Mouse (Mus musculus) embryonic facial prominence, embryonic 15.5 days (tissue): Measurements from ENCODE around the gene Zfp945. TPM values are rescaled to one million over a fixed set of nuclear protein-coding genes. Genes with fewer than 3 reads are reported as not detected.
"Not testable (repeated sequence)": the region's sequence is repeated elsewhere in the genome, so short reads cannot be mapped to it uniquely, and the experiment has no call there.

Experiments used
- ATAC-seq: fragments of 200-750 bp; cut with Nextera tagmentation; 2 replicates; pipeline ENCODE4 v1.8.0; 2017; ENCODE audit warnings: low read depth, moderate TSS enrichment; ENCODE audit not compliant: insufficient number of reproducible peaks, low FRiP score, low TSS enrichment
- H3K27ac ChIP-seq: fragments of 300-500 bp; sonication (generic); replicated peaks from 2 replicates; pipeline ENCODE4 v1.5.1; 2015; ENCODE audit warnings: mild to moderate bottlenecking, inconsistent platforms
- H3K27me3 ChIP-seq: fragments of 300-500 bp; sonication (generic); 2 replicates; pipeline ENCODE4 v1.6.1; 2015; ENCODE audit warnings: inconsistent platforms
- H3K36me3 ChIP-seq: fragments of 300-500 bp; sonication (generic); 2 replicates; pipeline ENCODE4 v1.6.1; 2015; ENCODE audit warnings: mild to moderate bottlenecking, inconsistent platforms
- H3K4me1 ChIP-seq: fragments of 300-500 bp; sonication (generic); 2 replicates; pipeline ENCODE4 v1.6.1; 2015; ENCODE audit warnings: inconsistent platforms
- H3K4me2 ChIP-seq: fragments of 300-500 bp; sonication (generic); replicated peaks from 2 replicates; pipeline ENCODE4 v1.6.1; 2015; ENCODE audit warnings: mild to moderate bottlenecking, inconsistent platforms
- H3K4me3 ChIP-seq: fragments of 300-500 bp; sonication (generic); replicated peaks from 2 replicates; pipeline ENCODE4 v1.5.1; 2015; ENCODE audit warnings: mild to moderate bottlenecking, inconsistent platforms
- H3K9ac ChIP-seq: fragments of 300-500 bp; sonication (generic); 2 replicates; pipeline ENCODE4 v1.6.1; 2015; ENCODE audit warnings: inconsistent platforms
- H3K9me3 ChIP-seq: fragments of 300-500 bp; sonication (generic); replicated peaks from 2 replicates; pipeline ENCODE4 v1.6.1; 2016; ENCODE audit warnings: inconsistent platforms
- WGBS: fragments of 180-500 bp; shearing (Covaris S2); methylation state at CpG from one replicate; pipeline ENCODE4 v1.1.7; 2015; 5-methylcytosine and 5-hydroxymethylcytosine counted together
- polyA plus RNA-seq: library from polyadenylated mRNA; unstranded; fragments of >200 nt; fragmentation: Nextera tagmentation; extraction: Ambion mirVana; gene quantifications from 2 replicates; pipeline ENCODE4 v1.2.1, GENCODE M21; 2015

Gene Zfp945
- polyA plus RNA-seq: 20.2 and 21.5 TPM in 2 replicates

DNA sequence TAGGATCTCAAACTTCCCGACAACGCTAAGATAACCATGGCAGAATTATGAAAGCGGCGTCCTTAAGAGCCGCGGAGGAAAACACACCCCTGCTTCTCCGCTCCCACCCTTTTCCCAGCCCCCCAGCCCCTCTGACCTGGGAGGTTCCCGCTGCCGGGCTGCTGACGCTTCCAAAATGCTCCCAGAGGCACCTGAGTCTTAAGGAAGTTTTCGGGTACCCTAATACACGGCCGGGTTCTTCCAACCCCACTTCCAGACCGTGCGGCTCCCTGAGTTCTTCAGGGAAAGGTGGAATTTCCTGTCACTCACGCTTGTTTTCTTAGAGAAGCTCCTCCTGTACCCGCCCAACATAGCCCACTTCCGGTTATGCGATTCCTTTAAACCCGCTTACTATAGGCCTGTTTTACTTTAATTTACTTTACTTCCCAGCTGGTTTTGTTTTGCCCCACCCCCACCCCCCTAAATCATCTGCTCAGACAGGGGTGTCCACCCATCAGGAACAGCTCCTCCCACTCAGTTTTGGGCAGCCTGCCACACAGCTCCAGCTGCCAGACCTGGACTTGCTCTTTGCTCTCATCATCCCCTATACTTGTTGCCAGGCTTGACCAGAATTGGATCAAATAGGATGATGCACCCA, at the start of gene Zfp945:
Gene Zfp945, minus strand, starts transcription at position 290 of the 637 bp plus-strand sequence.
- ATAC-seq: peak; percentile 94
- peaks cover 17% of the 10 kb centered on the region for H3K36me3 ChIP-seq
- H3K9ac ChIP-seq: peak within 1 kb of the TSS; percentile 50
- WGBS: under 1% methylated on average over 20 of the region's 20 CpGs
- H3K27ac ChIP-seq: peak within 1 kb of the TSS; percentile 89
- H3K4me1 ChIP-seq: peaks cover 10% of the 10 kb centered on the region
- peak within 1 kb of the TSS; percentile 50 for H3K4me2 ChIP-seq
- no peaks in the 10 kb centered on the region for H3K9me3 ChIP-seq
- H3K4me3 ChIP-seq: peak within 1 kb of the TSS; percentile 65
- H3K27me3 ChIP-seq: no peaks in the 10 kb centered on the region

GRCm38 (mm10) chr17:22888302-22888701, 21.4 kb upstream of the Zfp945 start:
- Histone ChIP-seq H3K27ac (no peak overlapping the region), H3K4me2 (no peak overlapping the region), H3K9me3 (no peaks in the 10 kb centered on the region), H3K4me1 (no peaks in the 10 kb centered on the region), H3K9ac (no peak overlapping the region), H3K27me3 (no peaks in the 10 kb centered on the region), H3K36me3 (no peaks in the 10 kb centered on the region), H3K4me3 (no peak overlapping the region)
- 86% methylated on average over 3 of the region's 3 CpGs for WGBS
- no peak for ATAC-seq

DNA sequence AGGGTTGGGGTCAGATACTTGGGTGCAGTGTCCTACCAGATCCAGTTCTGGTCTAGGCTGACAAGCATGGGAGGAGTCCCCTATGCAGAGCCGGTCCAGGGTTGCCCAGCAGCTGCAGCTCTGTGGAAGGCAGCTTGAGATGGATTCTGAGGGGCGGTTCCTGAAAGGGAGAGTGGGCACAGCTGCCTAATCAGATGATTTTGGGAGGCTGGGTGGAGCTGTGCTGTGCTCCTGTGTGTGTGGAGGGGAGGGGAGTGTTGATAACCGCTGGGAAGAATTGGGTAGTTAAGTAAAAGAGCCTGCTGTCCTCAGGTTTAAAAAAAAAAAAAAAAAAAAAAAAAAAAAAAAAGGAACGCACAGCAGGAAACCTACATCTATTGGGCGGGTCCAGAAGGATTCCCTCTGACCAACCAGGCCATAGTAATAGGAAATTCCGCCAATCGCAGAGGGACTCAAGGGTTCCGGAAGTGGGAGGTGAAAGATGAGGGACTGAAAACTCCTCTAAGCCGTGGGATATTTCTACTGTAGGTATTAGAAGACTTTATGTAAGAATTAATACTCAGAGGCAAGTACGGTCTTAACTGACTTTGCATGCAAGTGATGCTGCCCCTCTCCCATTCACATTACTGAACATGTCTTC, 17.2 kb upstream of the Zfp945 start:
- 65% methylated on average over 10 of the region's 10 CpGs for WGBS
- no peak overlapping the region for H3K9ac ChIP-seq

GRCm38 (mm10) chr17:22877427-22878307, 10.7 kb upstream of the Zfp945 start:
- no peak overlapping the region for H3K4me2 ChIP-seq
- no peak overlapping the region for H3K4me3 ChIP-seq
- WGBS: 93% methylated on average over 10 of the region's 11 CpGs
- H3K36me3 ChIP-seq: no peaks in the 10 kb centered on the region
- ATAC-seq: no peak; the same call in 1 of the 2 replicates
- H3K9ac ChIP-seq: no peak overlapping the region
- no peak overlapping the region for H3K27ac ChIP-seq
- H3K27me3 ChIP-seq: no peaks in the 10 kb centered on the region
- H3K4me1 ChIP-seq: no peaks in the 10 kb centered on the region
- no peaks in the 10 kb centered on the region for H3K9me3 ChIP-seq

More for the DNA sequence above, 17.2 kb upstream of the Zfp945 start:
- no peaks in the 10 kb centered on the region for H3K9me3 ChIP-seq
- H3K4me1 ChIP-seq: no peaks in the 10 kb centered on the region
- H3K4me2 ChIP-seq: no peak overlapping the region
- no peak overlapping the region for H3K27ac ChIP-seq
- no peak for ATAC-seq
- no peaks in the 10 kb centered on the region for H3K27me3 ChIP-seq
- no peaks in the 10 kb centered on the region for H3K36me3 ChIP-seq
- no peak overlapping the region for H3K4me3 ChIP-seq

DNA sequence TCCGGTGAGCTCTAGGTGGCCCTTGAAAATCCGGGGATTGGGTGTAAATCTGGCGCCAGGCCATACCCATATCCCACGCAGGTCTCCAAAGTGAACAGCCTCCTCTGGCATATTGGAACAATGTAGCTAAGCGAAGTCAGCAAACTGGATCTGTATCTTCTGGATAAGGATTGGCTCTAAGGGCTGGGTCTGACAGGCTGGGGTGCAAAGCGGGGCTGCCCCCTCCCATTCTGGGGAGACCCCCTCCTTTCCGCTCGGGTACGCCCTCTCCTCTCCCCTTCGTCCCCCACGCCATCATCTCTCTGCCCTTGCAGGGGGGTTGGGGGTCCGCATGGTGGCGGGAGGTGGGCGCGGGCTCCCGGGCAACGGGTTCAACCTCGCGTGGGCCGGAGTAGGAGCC, 9.4 kb upstream of the Zfp945 start:
- Histone ChIP-seq H3K9me3 (no peaks in the 10 kb centered on the region), H3K36me3 (no peaks in the 10 kb centered on the region), H3K4me2 (no peak overlapping the region), H3K4me1 (no peaks in the 10 kb centered on the region), H3K4me3 (no peak overlapping the region), H3K27me3 (no peaks in the 10 kb centered on the region), H3K27ac (no peak overlapping the region), H3K9ac (no peak overlapping the region)
- no peak for ATAC-seq
- 82% methylated on average over 20 of the region's 20 CpGs for WGBS

DNA sequence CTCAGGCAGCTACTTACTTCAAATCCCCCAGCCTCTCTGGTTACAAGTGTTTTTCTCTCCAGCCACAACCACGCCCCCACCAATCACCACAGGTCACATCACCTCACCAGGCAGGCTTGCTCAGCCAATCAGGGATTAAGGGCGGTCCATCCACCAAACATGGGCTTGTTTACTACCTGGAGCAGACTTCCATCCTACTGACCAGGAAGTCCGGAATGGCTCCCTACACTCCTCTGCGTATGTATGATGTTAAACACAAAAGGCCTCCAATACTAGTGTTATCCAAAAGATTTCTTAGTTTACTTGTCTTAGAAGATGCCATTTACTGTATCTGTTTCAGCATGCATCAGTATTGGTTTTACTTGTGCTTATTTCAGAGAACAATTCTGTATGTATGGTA, 8.6 kb upstream of the Zfp945 start:
- not testable (repeated sequence) for H3K27me3 ChIP-seq, ATAC-seq, H3K36me3 ChIP-seq, H3K4me3 ChIP-seq, H3K9me3 ChIP-seq, H3K27ac ChIP-seq, H3K4me1 ChIP-seq, H3K4me2 ChIP-seq, H3K9ac ChIP-seq
- 89% methylated on average over 4 of the region's 4 CpGs for WGBS

DNA sequence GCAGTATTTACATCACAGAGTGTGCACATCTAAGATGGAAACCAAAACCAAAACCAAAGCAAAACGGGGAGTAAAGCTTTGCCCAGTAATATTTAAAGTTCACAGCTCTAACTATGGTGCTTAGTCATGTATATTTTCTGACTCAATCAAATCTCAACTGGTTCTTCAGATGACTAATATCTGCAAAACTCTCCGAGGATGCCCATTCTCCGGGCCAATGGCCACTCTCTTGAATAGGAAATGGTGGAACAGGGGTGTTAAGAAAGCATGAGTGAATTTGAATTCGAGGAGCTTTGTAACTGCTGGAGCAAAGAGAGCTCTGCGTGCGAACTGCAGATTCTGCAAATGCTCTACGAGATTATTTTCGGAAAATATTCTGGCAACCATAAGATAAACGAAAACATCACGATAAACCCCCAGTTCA, 501 bp downstream of the Zfp945 start:
- no peaks in the 10 kb centered on the region for H3K9me3 ChIP-seq
- H3K4me1 ChIP-seq: peaks cover 10% of the 10 kb centered on the region
- no peaks in the 10 kb centered on the region for H3K27me3 ChIP-seq
- H3K4me2 ChIP-seq: peak overlapping the region; percentile 50
- H3K36me3 ChIP-seq: peaks cover 20% of the 10 kb centered on the region
- H3K4me3 ChIP-seq: peak overlapping the region; percentile 65
- under 1% methylated on average over 10 of the region's 10 CpGs for WGBS
- H3K27ac ChIP-seq: peak overlapping the region; percentile 89
- peak overlapping the region; percentile 50 for H3K9ac ChIP-seq
- no peak for ATAC-seq

DNA sequence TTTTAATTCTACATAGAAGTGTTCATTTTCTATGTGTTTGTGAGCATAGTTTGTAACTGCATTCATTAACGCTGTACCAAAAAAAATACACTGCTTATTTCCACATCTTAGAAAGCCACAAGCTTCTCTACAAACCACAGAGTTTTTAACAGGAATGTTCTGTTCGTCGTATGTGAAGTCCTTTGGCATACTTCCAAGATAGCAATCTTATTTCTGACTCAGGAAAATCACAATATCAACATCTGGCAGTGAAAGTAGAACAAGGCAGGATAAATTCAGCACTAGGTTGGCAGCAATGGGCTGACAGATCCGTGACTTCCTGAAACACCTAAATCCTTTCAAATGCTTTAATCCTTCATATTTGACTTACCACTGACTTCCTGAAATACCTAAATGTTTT, 45.8 kb downstream of the Zfp945 start:
- H3K9me3 ChIP-seq: no peaks in the 10 kb centered on the region
- no peaks in the 10 kb centered on the region for H3K4me1 ChIP-seq
- ATAC-seq: no peak
- no peak overlapping the region for H3K9ac ChIP-seq
- no peak overlapping the region for H3K4me2 ChIP-seq
- WGBS: 30% methylated on average over 4 of the region's 4 CpGs
- no peak overlapping the region for H3K4me3 ChIP-seq
- no peaks in the 10 kb centered on the region for H3K27me3 ChIP-seq
- H3K27ac ChIP-seq: no peak overlapping the region
- no peaks in the 10 kb centered on the region for H3K36me3 ChIP-seq

DNA sequence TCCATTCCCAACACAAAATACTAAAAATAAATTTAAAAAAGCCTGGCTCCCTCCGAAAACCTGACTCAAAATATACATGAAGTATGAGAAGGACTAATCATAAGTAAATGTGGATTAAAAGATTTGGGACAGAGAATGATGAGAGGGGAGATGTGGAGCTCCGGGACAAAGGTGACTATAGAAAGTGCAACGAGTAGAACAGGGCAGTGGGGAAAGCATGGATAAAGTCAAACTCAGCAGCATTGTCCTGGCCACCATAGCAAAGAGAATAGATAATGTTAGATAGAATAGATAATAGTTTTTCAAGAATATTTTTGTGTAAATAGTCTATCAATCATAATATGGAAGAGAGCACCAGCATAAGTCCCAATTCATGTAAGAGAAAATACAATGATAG, 48.7 kb downstream of the Zfp945 start:
- no peak for ATAC-seq
- no peaks in the 10 kb centered on the region for H3K9me3 ChIP-seq
- 74% methylated on average over 3 of the region's 3 CpGs for WGBS
- H3K4me2 ChIP-seq: peak overlapping the region; percentile 50
- peaks cover 10% of the 10 kb centered on the region; the same call in 1 of the 2 replicates for H3K36me3 ChIP-seq
- no peak overlapping the region for H3K27ac ChIP-seq
- peak overlapping the region; percentile 73 for H3K4me3 ChIP-seq
- no peaks in the 10 kb centered on the region for H3K27me3 ChIP-seq
- H3K4me1 ChIP-seq: no peaks in the 10 kb centered on the region
- H3K9ac ChIP-seq: no peak overlapping the region

DNA sequence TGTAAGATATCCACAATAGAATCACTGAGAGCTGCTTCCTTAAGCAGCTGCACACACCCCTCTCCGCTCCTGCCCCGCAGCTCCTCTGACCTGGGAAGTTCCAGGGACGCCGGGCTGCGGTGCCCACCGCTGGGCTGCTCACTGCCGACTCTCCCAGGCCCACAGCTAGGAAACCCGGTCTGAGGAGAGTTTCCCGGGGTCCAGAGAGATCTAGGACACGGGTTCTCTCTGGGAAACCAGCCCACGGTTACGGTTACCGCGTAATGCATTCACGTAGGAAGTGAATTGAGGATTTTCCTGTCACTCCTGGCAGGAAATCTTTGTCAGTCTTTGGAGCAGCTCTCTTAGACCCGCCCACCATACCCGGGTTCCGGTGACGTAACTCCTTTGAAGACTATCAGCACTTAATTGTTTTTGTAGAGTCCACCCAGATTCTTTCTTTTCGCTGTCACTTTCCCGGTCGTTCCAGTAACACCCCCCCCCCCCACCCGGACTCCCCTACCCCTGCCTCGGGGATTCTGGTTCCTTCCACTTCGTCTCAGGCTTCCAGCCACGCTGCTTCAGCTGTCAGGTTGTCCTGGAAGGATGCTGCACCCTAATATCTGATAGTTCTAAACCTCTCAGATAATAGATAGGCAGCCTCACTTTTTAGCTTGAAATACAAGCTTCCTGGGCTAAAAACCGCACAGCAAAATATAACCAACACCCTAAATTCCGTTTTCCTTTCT, 49.3 kb downstream of the Zfp945 start:
- Histone ChIP-seq H3K36me3 (peaks cover 10% of the 10 kb centered on the region; the same call in 1 of the 2 replicates), H3K4me2 (peak overlapping the region; percentile 50), H3K27me3 (no peaks in the 10 kb centered on the region), H3K27ac (peak overlapping the region; percentile 87), H3K9ac (peak overlapping the region; percentile 60), H3K9me3 (no peaks in the 10 kb centered on the region), H3K4me1 (no peaks in the 10 kb centered on the region), H3K4me3 (peak overlapping the region; percentile 73)
- peak; percentile 85 for ATAC-seq
- 1% methylated on average over 28 of the region's 28 CpGs for WGBS
